Mouse (Mus musculus) cerebellum, adult 2 months (tissue): ENCODE measurements at regions not wholly inside any gene's neighbourhood (a gene's known extent, or its start where the extent isn't known, plus 50 kb on each side); places are given as distances from the start of the nearest gene placed in this dataset.

Source experiments
- CTCF ChIP-seq: fragments of 200-500 bp; IDR thresholded peaks from 2 replicates; pipeline ENCODE4 v1.5.1; 2011; ENCODE audit warnings: low read depth, mild to moderate bottlenecking, control low read depth, low read length, moderate library complexity, borderline replicate concordance; ENCODE audit not compliant: insufficient read depth
- POLR2A ChIP-seq: fragments of 200-500 bp; IDR thresholded peaks from 2 replicates; pipeline ENCODE4 v1.6.1; 2011; ENCODE audit warnings: low read length, control low read depth, borderline replicate concordance; ENCODE audit not compliant: insufficient read depth

DNA sequence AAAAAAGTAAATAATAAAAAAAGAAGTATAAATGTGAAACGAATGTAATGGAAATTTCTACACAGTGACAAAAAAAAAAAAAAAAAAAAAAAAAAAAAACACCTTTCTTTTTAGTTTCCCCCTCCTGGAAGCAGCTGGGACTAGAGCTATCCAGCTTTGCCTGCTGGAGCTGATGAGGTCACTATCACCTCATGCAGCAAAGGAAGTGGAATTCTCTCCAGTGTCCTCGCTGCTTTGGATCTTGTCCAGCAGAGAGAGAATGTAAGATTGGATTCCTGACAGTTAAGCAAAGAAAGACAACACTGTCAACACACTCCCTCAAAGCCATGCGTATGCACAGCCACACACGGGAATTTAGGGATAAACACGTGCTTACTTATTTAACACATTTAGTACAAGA is 698.9 kb upstream of the 4930412O13Rik start:
- no peak for TF ChIP-seq POLR2A
- TF ChIP-seq CTCF, result no peak
